Mouse (Mus musculus) CH12.LX (cell line): Measurements from ENCODE around the gene Pnmal2.

Experiments used
- EP300 ChIP-seq: IDR thresholded peaks from 2 replicates; pipeline ENCODE4 v1.6.1; 2011; ENCODE audit warnings: low read length, improper control_type of control experiment
- POLR2A ChIP-seq: IDR thresholded peaks from 2 replicates; pipeline ENCODE4 v1.6.1; 2011; ENCODE audit warnings: low read depth, mild to moderate bottlenecking, improper control_type of control experiment, low read length
- ZMIZ1 ChIP-seq: IDR thresholded peaks from 2 replicates; pipeline ENCODE4 v1.6.1; 2012; ENCODE audit warnings: low read depth, mild to moderate bottlenecking, inconsistent platforms, low read length, improper control_type of control experiment
- ZNF384 ChIP-seq: IDR thresholded peaks from 2 replicates; pipeline ENCODE4 v1.6.1; 2012; ENCODE audit warnings: low read depth, low read length, improper control_type of control experiment, inconsistent platforms

GRCm38 (mm10) chr7:16955712-16956111 is 11.2 kb downstream of the Pnmal2 start:
- TF ChIP-seq ZMIZ1 (no peak), POLR2A (no peak), ZNF384 (no peak), EP300 (no peak)
